Mouse (Mus musculus): ENCODE results near the gene Scube3. TPM values are rescaled to one million over a fixed set of nuclear protein-coding genes. Genes with fewer than 3 reads are reported as not detected.
"Not testable (repeated sequence)": the region's sequence is repeated elsewhere in the genome, so short reads cannot be mapped to it uniquely, and the experiment has no call there.

The Scube3 gene
- total RNA-seq, 2 experiments from 2014 or later = 14.5 to 16.0 TPM

- peak in 1 of 2 experiments; percentile 35 for DNase-seq
Measured at GRCm38 (mm10) chr17:28217721-28218649, 76.0 kb downstream of the Scube3 start.

DNA sequence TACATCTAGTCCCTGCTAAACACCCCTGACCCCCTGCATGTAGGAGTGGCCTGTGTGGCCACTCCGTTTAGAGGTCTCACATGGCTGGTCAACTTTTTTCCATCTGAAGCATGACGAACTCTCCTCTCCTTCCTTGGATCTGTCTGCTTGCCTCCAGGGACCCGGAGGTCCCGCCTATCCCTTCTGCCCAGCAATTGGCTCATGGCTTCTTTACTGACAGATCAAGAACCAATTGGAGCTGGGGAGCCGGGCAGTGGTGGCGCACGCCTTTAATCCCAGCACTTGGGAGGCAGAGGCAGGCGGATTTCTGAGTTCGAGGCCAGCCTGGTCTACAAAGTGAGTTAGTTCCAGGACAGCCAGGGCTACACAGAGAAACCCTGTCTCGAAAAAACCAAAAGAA is 80.5 kb downstream of the Scube3 start:
- DNase-seq = not testable (repeated sequence)

GRCm38 (mm10) chr17:28223561-28224391 is 81.8 kb downstream of the Scube3 start:
- peak; percentile 95 to 97 for DNase-seq

Other genes starting within 250 kb of the Scube3 start
- gene Anks1, start 232.8 kb upstream of the Scube3 start, total RNA-seq (2021) = 10 to 100 TPM; 22.3 to 27.7 TPM
- gene Taf11, start 232.3 kb upstream of the Scube3 start, total RNA-seq (2021) = 10 to 100 TPM; 29.5 to 31.4 TPM
- not detected for gene Tcp11, start 61.5 kb upstream of the Scube3 start, total RNA-seq (2021)
- gene Zfp523, start 35.0 kb downstream of the Scube3 start, total RNA-seq (2021) = 10 to 100 TPM; 36.9 to 37.1 TPM
- 1 to 10 TPM; 1.4 to 1.5 TPM for gene Def6, start 65.6 kb downstream of the Scube3 start, total RNA-seq (2021)
- 10 to 100 TPM; 40.1 to 66.6 TPM for gene Ppard, start 90.6 kb downstream of the Scube3 start, total RNA-seq (2021)
- 10 to 100 TPM; 23.5 to 23.7 TPM for gene Fance, start 171.4 kb downstream of the Scube3 start, total RNA-seq (2021)
- gene Rpl10a, start 186.3 kb downstream of the Scube3 start, total RNA-seq (2021) = 100 to 1,000 TPM; 847 to 904 TPM
- gene Tead3, start 208.7 kb downstream of the Scube3 start, total RNA-seq (2021) = 10 to 100 TPM; 10.0 to 10.1 TPM
- gene Tulp1, start 223.1 kb downstream of the Scube3 start, total RNA-seq (2021) = under 1 TPM in 1 of 2 experiments, not detected in 1; 0.43 TPM